Mouse (Mus musculus) heart, postnatal 4 days (tissue): ENCODE measurements around the gene Uxs1. TPM values are rescaled to one million over a fixed set of nuclear protein-coding genes. Genes with fewer than 3 reads are reported as not detected.

ENCODE experiments used
- DNase-seq: peaks from one replicate; pipeline ENCODE4 v3.0.0; 2021
- total RNA-seq, 2 experiments: library from RNA; stranded (reverse); gene quantifications; 2 replicates each; pipeline ENCODE4 v1.2.3; 2021

Uxs1 gene
- 10 to 100 TPM; 15.7 to 18.9 TPM for total RNA-seq

- DNase-seq: peak; percentile 99
Observed at GRCm38 (mm10) chr1:43827763-43828194, at the start of gene Uxs1. Gene Uxs1 (minus strand): TSS chr1:43827800.

- no peak for DNase-seq
Observed at GRCm38 (mm10) chr1:43877233-43877632, 49.6 kb upstream of the Uxs1 start.

DNA sequence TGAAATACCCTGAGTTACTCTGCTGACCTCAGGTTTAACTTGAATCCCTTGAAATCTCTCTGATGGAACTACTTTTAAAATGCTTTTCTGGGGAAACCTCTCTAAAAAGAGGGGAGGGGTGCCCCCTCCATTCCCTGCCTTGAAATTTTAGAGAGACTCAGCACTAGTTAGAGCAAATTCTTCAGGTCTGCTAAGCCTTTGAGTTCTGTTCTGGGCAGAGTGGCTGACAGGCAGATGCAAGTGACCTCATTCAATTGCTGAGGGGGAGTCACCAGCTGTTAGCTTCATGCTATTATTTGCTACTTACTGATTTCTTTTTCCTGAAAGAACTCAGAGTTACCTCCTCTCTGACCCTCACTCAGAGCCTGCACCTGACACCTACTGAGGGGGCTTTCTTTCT lies 43.5 kb upstream of the Uxs1 start:
- DNase-seq: no peak

- DNase-seq: no peak
Observed at GRCm38 (mm10) chr1:43868510-43868909, 40.9 kb upstream of the Uxs1 start.

DNA sequence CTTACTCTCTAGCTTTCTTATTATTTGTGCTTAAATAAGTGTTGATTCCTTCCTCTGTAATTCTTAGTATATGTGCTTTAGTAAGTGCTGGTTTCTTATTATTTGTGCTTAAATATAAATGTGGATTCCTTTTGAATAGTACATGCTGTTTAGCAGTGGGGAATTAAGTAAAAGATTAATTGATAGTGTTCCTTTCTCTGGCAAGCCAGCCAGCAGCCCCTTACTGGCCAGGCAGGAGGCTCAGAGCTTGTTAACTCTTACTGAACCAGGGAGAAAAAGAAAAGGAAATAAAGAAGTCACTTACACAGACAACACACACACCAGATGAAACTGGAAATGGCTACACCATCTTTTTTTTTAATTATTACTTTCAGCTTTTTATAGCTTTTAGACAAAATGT lies 37.2 kb upstream of the Uxs1 start:
- no peak for DNase-seq

GRCm38 (mm10) chr1:43862614-43863013 lies 35.0 kb upstream of the Uxs1 start:
- no peak for DNase-seq

DNA sequence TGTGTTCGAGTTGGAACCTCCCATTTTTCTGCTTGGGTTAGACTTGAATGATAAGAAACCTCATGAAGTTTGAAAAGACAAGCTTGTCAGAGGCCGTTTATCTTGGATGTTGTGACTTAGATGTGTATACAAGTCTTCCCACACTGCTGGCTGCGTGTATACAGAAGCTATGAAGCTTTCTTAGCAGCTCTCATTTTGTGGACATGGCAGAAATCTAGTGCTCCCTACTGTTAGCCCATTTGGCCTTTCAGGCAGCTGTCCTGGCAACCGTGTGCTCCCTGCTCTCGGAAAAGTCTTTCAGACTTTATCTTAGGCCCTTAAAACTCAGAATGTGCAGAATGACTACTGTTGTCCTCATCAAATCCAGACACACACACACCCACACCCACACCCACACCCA lies 31.4 kb upstream of the Uxs1 start:
- no peak for DNase-seq

DNA sequence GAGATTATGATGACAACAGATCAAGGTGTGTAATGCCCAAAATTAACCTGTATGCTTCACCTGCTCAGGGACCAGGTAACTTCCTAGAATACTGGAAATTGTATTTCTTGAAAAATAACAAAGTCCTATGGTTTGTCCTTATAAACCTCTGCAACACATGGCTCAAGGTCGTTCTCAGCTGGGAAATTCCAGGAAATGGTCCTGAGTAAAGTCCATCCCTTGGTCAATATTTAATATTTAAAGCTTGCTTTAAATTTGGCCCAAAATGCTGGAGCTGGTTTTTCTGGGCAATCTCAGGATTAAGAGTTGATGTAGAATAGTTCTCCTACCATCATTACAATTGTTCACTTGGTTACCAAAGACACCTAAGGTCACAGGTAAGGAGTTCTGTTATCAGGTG lies 30.1 kb upstream of the Uxs1 start:
- DNase-seq: no peak

- no peak for DNase-seq
Observed at GRCm38 (mm10) chr1:43855591-43855990, 28.0 kb upstream of the Uxs1 start.

- DNase-seq: no peak
Observed at GRCm38 (mm10) chr1:43843398-43843797, 15.8 kb upstream of the Uxs1 start.

GRCm38 (mm10) chr1:43837236-43837635 lies 9.6 kb upstream of the Uxs1 start:
- no peak for DNase-seq

- DNase-seq: no peak
Observed at GRCm38 (mm10) chr1:43830096-43830495, 2.5 kb upstream of the Uxs1 start.

- DNase-seq: no peak
Observed at GRCm38 (mm10) chr1:43827002-43827762, 418 bp downstream of the Uxs1 start.

- DNase-seq: no peak
Observed at GRCm38 (mm10) chr1:43826628-43827001, 985 bp downstream of the Uxs1 start.

GRCm38 (mm10) chr1:43823406-43823805 lies 4.2 kb downstream of the Uxs1 start:
- no peak for DNase-seq

DNA sequence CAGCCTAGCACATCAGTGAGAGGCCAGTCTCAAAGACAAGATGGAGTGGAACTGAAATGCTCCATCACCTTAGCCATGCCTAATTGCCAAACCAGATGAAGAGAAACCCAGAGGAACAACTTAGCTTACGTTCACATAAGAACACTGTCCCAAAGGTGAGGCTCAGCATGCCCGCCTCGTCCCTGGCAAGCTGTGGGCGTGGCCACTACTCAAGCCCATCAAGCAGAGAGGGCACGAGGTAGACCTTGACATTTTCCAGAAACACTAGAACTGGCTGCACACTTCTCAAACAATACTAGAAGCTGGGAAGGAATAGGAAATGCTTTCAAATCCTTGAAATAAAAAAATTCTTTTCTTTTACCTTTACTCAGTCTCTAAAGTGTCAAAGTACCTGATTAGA lies 5.0 kb downstream of the Uxs1 start:
- DNase-seq: no peak

- no peak for DNase-seq
Observed at GRCm38 (mm10) chr1:43821804-43822203, 5.8 kb downstream of the Uxs1 start.

GRCm38 (mm10) chr1:43820571-43820970 lies 7.0 kb downstream of the Uxs1 start:
- DNase-seq: no peak

DNA sequence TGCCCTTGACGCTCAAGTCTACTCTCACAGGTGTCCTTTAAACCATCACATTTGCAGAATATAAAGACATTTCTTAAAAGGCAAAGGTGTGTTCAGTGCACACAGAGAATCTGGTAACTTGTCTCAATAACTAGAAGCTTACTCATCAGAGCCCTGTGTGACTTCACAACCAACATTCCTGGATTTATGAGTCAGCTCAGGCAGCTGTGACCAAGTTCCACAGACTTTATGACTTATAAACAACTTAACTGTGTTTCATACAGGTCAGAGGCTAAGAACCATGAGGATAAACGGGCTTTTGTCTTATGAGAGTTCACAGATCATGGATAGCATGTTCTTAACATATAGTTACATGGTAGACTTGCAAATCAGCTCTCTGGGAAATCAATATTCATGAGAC lies 8.5 kb downstream of the Uxs1 start:
- no peak for DNase-seq

DNA sequence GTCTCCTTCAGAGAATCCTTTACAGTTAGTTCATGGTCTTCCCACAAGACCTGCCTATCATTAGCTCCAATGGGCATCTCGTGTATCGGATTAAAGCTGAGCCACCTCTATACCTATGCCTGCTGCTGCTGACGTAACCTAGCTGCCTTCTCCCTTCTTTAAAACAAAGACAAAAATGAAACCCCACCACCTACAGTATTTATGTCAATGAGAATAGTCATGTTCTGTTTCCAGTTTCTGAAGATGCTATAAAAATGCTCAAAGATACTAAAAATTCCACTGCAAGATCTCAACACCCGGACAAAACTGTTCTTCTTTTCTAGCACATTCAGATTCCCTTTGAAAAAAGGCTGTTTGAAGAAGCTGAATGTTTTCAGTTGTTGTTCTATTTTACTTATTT lies 9.2 kb downstream of the Uxs1 start:
- DNase-seq: no peak

DNA sequence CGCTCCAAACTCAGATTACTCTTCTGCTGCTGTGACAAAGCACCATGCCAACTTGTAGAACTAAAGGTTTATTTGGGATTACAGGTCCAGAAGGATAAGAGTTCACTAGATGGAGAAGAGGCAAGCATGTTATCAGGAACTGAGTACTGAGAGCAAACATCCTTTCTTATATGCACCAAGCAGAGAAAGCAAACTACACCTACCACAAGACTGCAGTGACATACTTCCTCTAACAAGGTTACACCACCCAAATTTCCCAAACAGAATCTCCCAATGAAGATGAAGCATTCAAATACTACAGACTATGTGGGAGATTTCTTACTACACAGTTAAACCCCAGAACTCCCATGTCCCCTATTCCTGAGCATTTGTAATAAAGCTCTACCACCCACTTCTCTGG lies 15.8 kb downstream of the Uxs1 start:
- DNase-seq: no peak

GRCm38 (mm10) chr1:43811055-43811454 lies 16.5 kb downstream of the Uxs1 start:
- DNase-seq: no peak

DNA sequence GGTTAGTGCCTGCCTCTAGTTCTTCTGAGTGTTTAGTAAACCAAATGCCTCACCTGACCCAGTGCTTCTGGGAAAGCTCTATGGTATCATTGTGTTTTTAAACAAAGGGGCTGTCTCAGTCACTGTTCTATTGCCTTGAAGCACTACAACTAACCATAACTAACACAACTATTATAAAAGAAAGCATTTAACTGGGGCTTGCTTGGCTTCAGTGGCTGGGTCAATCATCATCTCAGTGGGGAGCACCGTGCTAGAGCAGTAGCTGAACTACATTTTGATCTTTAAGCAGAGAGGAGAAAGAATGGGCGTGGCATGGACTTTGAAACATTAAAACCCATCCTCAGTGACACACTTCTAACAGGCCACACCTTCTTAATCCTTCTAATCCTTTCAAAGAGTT lies 18.2 kb downstream of the Uxs1 start:
- DNase-seq: no peak

DNA sequence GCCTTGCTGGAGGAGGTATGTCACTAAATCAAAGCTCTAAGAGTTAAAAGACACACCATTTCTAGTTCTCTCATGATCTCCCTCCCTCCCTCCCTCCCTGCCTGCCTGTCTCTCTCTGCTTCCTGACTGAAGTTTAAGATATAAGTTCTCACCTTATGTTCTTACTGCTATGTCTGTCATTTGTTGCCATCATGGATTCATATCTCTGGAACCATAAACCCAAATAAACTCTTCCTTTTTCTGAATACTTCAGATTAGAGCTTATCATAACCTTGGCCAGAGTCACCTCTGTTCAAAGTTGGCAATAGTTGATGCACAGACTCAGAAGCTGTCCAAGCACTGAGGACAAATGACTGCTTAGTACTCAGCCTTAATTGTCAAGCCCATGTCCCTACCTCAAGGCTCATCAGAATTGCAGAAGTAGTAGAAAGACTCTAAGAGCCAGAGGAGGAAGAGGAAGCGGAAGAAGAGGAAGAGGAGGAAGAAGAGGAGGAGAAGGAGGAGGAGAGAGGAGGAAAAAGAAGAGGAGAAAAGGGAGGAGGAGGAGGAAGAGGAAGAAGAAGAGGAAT lies 23.6 kb downstream of the Uxs1 start:
- DNase-seq: no peak

- DNase-seq: no peak
Observed at GRCm38 (mm10) chr1:43798048-43798447, 29.6 kb downstream of the Uxs1 start.
